In genomic region chrX:6254058-6254457, GRCm38 (mm10) we compare ENCODE assay signal across 10 mouse cellular contexts.
DNase-seq lines count a peak whose midpoint lies in the region.
"Had no signal": no experiment of that assay in that cellular context is flagged by ENCODE, and none has a peak within 500 bp of the region (broad histone marks: within the 10 kb centered on the region; RNA-seq: fewer than 3 reads in every experiment).

No protein-coding gene starts in this region.

- DNase-seq in cerebellum, adult 18-20 months = peak; percentile 1 to 3
- DNase-seq in cerebellum, adult 11 months = no peak
- DNase-seq in kidney, adult 9 months = peak; percentile 37
- no peak for DNase-seq in kidney, adult 18-20 months
- DNase-seq in right cerebral cortex, postnatal 25 days = peak; percentile 2
- DNase-seq in right cerebral cortex, postnatal 14 days = no peak
- no peak for DNase-seq in B cell, adult 2 months
- no peak for DNase-seq in adrenal gland, adult 8-10 months
- DNase-seq: adrenal gland, postnatal 25 days; liver had no signal

Comparison
In these comparisons a context has a peak if more than half of its experiments do, and no peak if none do; other contexts are left out.
1. DNase-seq: peak in cerebellum, adult 18-20 months (2 of 2), kidney, adult 9 months (single experiment) and right cerebral cortex, postnatal 25 days (single experiment); none in cerebellum, adult 11 months (single experiment), kidney, adult 18-20 months (single experiment), right cerebral cortex, postnatal 14 days (single experiment), B cell, adult 2 months (0 of 2) and adrenal gland, adult 8-10 months (single experiment).